Mouse (Mus musculus) lung, postnatal 36 days (tissue): ENCODE results near the gene Hoxb2.

Experiments
- DNase-seq: peaks from one replicate; pipeline ENCODE4 v3.0.0; 2022; ENCODE audit warnings: mixed read lengths

Hoxb2 gene

GRCm38 (mm10) chr11:96350341-96350624 lies at the start of gene Hoxb2:
Hoxb2 (plus strand) TSS chr11:96350525.
- DNase-seq = no peak

GRCm38 (mm10) chr11:96301064-96301431 lies 49.3 kb upstream of the Hoxb2 start:
- no peak for DNase-seq

GRCm38 (mm10) chr11:96301837-96302236 lies 48.5 kb upstream of the Hoxb2 start:
- DNase-seq = peak; percentile 76

GRCm38 (mm10) chr11:96302381-96303150 lies 47.8 kb upstream of the Hoxb2 start:
- no peak for DNase-seq

- peak; percentile 90 for DNase-seq
Observed at GRCm38 (mm10) chr11:96303151-96304099, 46.9 kb upstream of the Hoxb2 start, which contains the start of gene Hoxb5. Hoxb5 (plus strand) TSS chr11:96303336.

- no peak for DNase-seq
Observed at GRCm38 (mm10) chr11:96304381-96305195, 45.7 kb upstream of the Hoxb2 start.

GRCm38 (mm10) chr11:96305505-96306182 lies 44.7 kb upstream of the Hoxb2 start:
- DNase-seq = no peak

GRCm38 (mm10) chr11:96306183-96306907 lies 44.0 kb upstream of the Hoxb2 start:
- no peak for DNase-seq

GRCm38 (mm10) chr11:96306908-96307269 lies 43.4 kb upstream of the Hoxb2 start:
- DNase-seq = no peak

GRCm38 (mm10) chr11:96308763-96309162 lies 41.6 kb upstream of the Hoxb2 start:
- no peak for DNase-seq

- peak; percentile 74 for DNase-seq
Observed at GRCm38 (mm10) chr11:96309288-96309687, 41.0 kb upstream of the Hoxb2 start.

GRCm38 (mm10) chr11:96310183-96310938 lies 40.0 kb upstream of the Hoxb2 start:
- DNase-seq = no peak

GRCm38 (mm10) chr11:96311097-96311496 lies 39.2 kb upstream of the Hoxb2 start:
- DNase-seq = no peak

GRCm38 (mm10) chr11:96311520-96312417 lies 38.6 kb upstream of the Hoxb2 start:
- DNase-seq = peak; percentile 87

- DNase-seq = no peak
Observed at GRCm38 (mm10) chr11:96313134-96313533, 37.2 kb upstream of the Hoxb2 start.

- no peak for DNase-seq
Observed at GRCm38 (mm10) chr11:96313806-96314428, 36.4 kb upstream of the Hoxb2 start.

- peak; percentile 64 for DNase-seq
Observed at GRCm38 (mm10) chr11:96314671-96315343, 35.5 kb upstream of the Hoxb2 start.

- no peak for DNase-seq
Observed at GRCm38 (mm10) chr11:96315344-96315681, 35.0 kb upstream of the Hoxb2 start.
